Mouse (Mus musculus): ENCODE data around the gene Krt79. TPM values are rescaled to one million over a fixed set of nuclear protein-coding genes. Genes with fewer than 3 reads are reported as not detected.

Gene Krt79
- under 1 TPM in 3 of 4 experiments, not detected in 1; 0.18 to 0.41 (median 0.21) TPM for total RNA-seq (2022)

- no peak for DNase-seq (ENCODE audit: low spot score in 2 of 2)
Measured at GRCm38 (mm10) chr15:101940274-101940829, at the start of gene Krt79. Gene Krt79, minus strand, starts transcription at chr15:101940324.

- no peak for DNase-seq (ENCODE audit: low spot score in 2 of 2)
Measured at GRCm38 (mm10) chr15:101988714-101989113, 48.6 kb upstream of the Krt79 start.

- peak; percentile 63 to 88 for DNase-seq (ENCODE audit: low spot score in 2 of 2)
Measured at GRCm38 (mm10) chr15:101988119-101988518, 48.0 kb upstream of the Krt79 start.

GRCm38 (mm10) chr15:101984746-101985145 is 44.6 kb upstream of the Krt79 start:
- no peak for DNase-seq (ENCODE audit: low spot score in 2 of 2)

GRCm38 (mm10) chr15:101983949-101984601 is 44.0 kb upstream of the Krt79 start:
- DNase-seq (ENCODE audit: low spot score in 2 of 2), result peak; percentile 92 to 96

GRCm38 (mm10) chr15:101983315-101983948 is 43.3 kb upstream of the Krt79 start:
- peak in 1 of 2 experiments; percentile 11 for DNase-seq (ENCODE audit: low spot score in 2 of 2)

GRCm38 (mm10) chr15:101980849-101981248 is 40.7 kb upstream of the Krt79 start:
- DNase-seq (ENCODE audit: low spot score in 2 of 2), result no peak

GRCm38 (mm10) chr15:101977043-101977726 is 37.1 kb upstream of the Krt79 start:
- DNase-seq (ENCODE audit: low spot score in 2 of 2), result peak; percentile 44 to 58

GRCm38 (mm10) chr15:101976641-101977040 is 36.5 kb upstream of the Krt79 start:
- no peak for DNase-seq (ENCODE audit: low spot score in 2 of 2)

GRCm38 (mm10) chr15:101976023-101976422 is 35.9 kb upstream of the Krt79 start:
- DNase-seq (ENCODE audit: low spot score in 2 of 2), result no peak

GRCm38 (mm10) chr15:101974083-101974845 is 34.1 kb upstream of the Krt79 start:
- no peak for DNase-seq (ENCODE audit: low spot score in 2 of 2)

GRCm38 (mm10) chr15:101973414-101974077 is 33.4 kb upstream of the Krt79 start:
- peak; percentile 89 to 99 for DNase-seq (ENCODE audit: low spot score in 2 of 2)

- peak in 1 of 2 experiments; percentile 18 for DNase-seq (ENCODE audit: low spot score in 2 of 2)
Measured at GRCm38 (mm10) chr15:101970536-101970935, 30.4 kb upstream of the Krt79 start.

- DNase-seq (ENCODE audit: low spot score in 2 of 2), result no peak
Measured at GRCm38 (mm10) chr15:101966808-101967207, 26.7 kb upstream of the Krt79 start.

- no peak for DNase-seq (ENCODE audit: low spot score in 2 of 2)
Measured at GRCm38 (mm10) chr15:101958891-101959290, 18.8 kb upstream of the Krt79 start.

- DNase-seq (ENCODE audit: low spot score in 2 of 2), result no peak
Measured at GRCm38 (mm10) chr15:101954187-101954586, 14.1 kb upstream of the Krt79 start, which contains the start of gene Krt78. Gene Krt78, minus strand, starts transcription at chr15:101954287.

- DNase-seq (ENCODE audit: low spot score in 2 of 2), result no peak
Measured at GRCm38 (mm10) chr15:101952733-101953474, 12.8 kb upstream of the Krt79 start.

- DNase-seq (ENCODE audit: low spot score in 2 of 2), result no peak
Measured at GRCm38 (mm10) chr15:101945430-101945829, 5.3 kb upstream of the Krt79 start.

GRCm38 (mm10) chr15:101941948-101942347 is 1.8 kb upstream of the Krt79 start:
- no peak for DNase-seq (ENCODE audit: low spot score in 2 of 2)
